Mouse (Mus musculus): ENCODE measurements around the gene Kcnj12.

The Kcnj12 gene

DNA sequence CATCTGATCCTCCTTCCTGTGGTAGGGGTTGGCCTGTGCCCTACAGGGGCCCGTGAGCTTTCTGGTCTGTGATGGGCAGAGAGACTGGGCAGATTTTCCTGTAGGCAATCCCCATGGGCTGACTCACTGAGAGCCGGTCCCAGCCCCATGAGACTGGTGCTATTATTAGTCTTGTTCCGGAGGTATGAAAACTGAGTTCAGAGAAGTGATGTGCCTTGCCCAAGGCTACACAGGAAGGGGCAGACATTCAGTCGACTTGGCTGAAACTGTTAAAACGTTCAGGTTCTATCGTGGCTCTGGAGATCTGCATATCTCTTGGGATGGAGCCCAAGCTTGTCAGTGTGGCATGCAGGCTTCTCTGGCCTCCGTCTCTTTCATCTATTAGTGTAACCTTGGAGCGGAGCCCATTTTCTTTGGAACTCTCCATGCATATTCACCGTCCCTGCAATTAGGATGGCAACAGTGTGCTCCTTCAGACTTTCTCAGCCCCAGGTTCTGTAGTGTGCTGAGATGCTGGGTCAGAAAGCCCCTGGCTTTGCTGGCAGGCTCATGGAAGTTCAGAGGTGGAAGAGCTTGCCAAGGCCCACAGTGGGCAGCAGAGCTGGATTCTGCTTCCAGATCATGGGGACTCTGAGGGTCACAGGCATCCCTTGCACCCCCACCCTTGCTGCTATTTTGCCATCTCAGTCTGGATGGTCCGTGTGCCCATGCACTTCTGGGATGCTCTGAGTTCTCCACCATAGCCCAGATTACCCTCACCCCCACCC lies 37.5 kb downstream of the Kcnj12 start:
- in situ Hi-C loops (cut with MboI, MseI), result loop anchor here (10.0 kb wide), 1 partner anchor 1495 kb away; no protein-coding TSS in a partner anchor

DNA sequence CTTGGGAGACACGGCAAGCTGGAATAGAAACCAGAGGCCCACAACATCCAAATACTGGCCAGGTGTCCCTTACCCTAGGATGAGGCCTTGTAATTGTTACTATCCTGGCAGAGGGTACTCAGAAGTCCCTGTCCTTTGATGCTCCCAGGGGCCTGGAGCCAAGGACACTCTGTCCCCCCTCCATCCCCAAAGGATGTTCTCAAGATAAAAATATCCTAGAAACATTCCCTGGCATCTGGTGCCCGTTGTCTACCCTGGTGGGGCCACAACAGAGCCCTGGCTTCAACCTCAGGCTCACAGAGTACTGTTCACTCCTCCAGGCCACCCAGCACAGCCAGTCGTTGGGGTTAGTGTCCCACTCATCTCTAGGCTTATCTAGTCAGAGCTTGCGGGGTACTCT lies 38.3 kb downstream of the Kcnj12 start:
- in situ Hi-C loops (cut with MboI, MseI), result no loop called here

DNA sequence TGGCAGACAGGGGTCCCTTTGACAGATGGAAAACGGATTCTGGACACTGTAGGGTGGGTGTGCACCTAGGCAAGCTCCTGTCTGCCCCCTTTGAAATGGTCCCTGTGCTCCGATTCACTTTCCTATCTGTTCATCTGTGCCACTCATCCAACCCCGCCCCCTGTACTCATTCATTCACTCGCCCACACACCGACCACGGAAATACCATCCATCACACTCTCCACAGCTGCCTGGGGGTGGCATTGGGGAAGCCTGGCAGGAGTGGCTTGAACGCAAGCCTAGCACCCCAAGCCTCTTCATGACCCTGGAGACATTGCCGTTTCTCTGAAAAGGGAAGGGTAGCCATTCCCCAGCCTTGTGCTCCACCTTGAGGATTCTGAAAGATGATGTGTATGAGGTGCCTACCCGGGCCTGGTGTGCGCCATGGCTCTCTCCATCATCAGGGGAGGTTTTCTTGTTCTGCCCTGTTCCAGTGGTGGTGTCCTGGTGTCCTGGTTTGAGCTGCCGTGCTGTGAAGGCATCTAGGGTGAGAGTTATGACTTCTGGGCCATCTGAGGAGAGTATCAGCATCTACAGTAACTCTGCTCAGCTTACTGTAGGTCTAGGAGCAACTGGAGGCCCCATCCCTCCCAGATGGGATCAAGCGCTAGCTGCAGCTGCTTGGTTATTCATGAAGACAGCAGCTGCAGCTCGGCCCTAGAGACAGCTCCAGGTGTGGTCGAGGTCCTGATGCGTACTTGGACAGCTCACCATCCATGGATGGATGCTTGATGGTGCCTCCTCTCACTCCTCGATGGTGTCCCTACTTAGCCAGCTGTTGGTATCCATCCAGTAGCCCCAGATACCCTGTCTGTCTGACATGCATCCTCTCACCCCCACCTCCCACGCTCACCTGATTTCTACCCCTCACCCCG lies 40.4 kb downstream of the Kcnj12 start:
- in situ Hi-C loops (cut with MboI, MseI), result no loop called here

DNA sequence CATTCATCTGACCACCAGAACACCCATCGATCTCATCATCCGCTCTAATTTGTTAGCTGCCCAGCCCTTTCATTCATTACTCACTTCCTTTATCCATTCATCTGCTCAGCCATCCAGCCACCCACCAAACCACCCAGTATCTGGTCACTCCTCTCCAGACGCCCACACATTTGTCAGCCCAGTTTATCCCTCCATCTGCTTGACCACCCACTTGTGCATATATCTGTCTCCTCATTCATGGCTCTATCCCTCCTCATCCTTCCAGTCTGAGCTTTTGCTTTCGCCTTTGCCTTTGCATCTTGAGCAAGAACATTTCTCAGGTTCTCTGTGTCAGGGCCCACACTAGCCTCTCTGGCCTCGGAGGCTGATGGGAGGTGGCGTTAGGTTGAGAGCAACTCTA lies 41.1 kb downstream of the Kcnj12 start:
- in situ Hi-C loops (cut with MboI, MseI), result no loop called here

DNA sequence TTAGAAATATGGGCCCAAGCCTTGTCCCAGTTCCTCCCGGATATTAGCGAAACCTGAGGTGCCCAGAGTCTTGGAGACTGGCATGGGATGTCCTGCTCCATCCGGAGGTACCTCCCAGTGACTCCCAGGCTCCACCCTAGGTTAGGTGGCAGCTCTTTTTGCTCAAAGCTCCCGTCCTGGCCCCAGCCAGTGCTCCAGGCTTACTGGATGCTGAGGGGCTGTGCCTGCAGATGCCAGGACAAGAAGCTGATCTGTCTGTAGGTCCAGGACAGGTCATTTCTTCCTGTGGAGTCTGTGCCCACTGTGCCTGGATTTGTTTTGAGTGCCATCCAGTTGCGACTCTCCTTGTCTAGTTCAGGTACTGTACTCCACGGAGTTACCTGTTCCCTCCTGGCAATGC lies 43.3 kb downstream of the Kcnj12 start:
- in situ Hi-C loops (cut with MboI, MseI), result no loop called here

DNA sequence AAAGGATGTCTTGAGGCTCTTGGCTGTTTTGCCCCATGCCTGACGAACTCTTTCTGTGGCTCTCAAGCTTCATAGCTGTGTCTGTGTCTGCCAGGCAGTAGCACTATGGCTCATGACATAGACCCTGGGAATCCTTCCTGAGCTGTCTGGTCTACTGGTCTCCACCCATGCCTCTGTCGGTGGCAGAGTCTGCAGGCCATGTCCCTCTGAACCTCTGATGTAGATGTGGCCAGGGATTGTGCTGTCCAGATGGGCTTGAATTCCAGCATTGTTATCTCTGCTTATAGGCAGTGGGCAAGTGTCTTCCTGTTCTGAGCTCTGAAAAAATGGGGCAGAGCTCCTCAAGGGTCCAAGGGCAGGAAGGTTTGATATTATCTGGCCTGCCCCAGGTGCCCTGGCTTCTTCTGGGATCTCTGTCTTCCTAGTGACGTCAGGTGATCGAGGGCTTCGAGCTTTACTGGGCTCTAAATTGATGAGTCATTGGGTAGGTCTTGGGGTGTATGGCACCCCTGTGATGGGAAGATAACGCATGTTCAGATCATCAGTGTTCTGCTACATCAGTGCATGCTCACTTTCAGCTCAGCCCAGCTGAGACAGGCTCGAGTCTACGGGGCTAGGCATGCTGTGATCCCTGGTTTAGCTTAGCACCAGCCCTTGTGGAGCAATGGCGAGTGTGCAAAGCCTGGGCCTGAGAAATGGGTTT lies 44.9 kb downstream of the Kcnj12 start:
- in situ Hi-C loops (cut with MboI, MseI), result no loop called here

DNA sequence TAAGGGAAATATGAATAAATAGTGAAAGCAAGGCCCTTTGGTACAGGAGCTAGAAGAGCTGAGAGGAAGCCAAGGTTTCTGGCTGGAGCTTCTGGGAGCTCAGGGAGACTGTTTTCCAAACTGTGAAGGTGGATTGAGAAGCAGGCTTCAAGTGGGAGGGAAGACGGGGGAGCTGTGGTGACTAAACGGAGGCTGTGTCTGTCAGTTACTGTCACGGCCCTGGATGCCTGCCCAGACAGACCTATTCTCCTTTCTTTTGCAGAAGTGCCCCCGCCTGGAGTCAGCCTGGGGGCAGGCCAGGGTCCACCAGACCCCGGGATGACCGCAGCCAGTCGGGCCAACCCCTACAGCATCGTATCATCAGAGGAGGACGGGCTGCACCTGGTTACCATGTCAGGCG lies 46.5 kb downstream of the Kcnj12 start:
- in situ Hi-C loops (cut with MboI, MseI), result no loop called here

DNA sequence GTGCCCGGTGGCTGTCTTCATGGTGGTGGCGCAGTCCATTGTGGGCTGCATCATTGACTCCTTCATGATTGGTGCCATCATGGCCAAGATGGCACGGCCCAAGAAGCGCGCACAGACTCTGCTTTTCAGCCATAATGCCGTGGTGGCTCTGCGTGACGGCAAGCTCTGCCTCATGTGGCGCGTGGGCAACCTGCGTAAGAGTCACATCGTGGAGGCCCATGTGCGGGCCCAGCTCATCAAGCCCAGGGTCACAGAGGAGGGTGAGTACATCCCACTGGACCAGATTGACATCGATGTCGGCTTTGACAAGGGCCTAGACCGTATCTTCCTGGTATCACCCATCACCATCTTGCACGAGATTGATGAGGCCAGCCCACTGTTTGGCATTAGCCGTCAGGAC lies 47.3 kb downstream of the Kcnj12 start:
- in situ Hi-C loops (cut with MboI, MseI), result no loop called here

DNA sequence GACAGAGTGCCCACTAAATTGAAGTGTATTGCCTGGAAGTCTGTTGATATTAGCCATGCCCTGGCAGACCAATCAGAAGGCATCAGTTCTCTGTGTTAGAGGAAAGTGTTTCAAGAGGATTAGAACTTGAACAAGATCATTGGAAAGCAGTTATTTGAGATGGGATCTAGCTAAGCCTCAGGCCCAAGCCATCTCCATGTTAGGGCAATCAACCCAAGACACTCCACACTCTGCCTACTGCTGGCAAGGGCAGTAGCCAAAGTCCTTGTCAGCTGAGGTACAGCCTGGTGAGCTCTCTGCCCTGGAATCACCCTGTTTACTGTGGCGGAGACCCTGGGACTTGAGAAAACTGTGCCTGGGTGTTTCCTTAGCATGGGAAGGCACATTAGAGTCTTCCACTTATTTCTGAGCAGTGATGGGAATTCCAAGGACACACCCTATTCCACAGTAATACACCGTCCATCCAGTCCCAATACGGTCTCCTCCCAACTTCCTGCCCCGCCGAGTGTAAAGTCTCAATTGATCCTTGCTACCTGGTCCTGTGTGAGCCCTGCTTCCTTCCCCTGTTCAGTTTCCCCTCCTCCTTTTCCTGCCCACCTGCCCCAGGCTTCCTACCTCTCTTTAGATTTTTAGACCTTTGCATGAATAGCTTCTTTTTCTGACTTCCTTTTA lies 52.4 kb downstream of the Kcnj12 start:
- in situ Hi-C loops (cut with MboI, MseI), result loop anchor here (5.0 kb wide), 1 partner anchor 87 kb away; no protein-coding TSS in a partner anchor

DNA sequence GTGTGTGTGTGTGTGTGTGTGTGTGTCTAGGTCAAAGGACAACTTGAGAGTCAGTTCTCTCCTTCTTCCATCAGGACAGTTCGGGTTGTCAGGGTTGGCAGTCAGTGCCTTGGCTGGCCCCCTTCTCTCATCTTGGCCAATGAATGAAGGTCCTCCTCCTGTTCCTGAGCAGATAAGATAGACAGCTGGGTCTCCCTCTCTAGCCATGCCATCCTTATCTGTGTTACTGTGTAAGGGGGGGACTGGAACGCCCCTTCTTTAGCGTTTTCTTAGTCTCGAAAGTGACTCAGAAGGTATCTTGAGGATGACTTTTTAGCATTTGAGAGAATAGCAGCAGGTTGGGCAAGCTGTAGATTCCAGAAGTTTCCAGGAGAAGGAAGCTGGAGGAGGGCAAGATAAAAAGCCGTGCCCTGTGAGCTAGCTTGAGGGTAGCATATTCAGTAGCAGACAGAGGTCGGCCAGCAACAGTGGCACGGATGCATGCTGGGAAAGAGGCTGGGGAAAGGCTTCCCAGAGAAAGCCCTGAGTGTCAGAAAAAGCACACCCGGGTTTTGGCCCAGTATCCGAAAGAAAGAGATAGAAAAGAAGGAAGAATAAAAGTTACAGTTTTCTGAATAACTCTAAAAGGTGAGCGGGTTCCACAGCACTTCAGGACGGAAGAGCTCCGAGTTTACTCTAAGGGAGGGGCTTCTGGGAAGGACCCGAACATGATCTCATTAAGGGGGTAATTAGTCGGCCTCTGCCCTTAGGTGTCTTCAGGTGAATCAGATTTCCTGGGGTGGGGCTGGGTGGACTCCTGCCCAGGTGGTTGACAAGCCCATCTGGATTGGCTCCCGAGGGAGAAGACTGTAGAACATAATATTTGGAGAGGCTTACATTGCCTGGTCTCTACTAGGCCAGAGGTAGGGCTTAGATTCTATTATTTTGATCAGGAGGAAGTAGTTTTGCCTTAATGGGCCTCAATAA lies 53.3 kb downstream of the Kcnj12 start:
- in situ Hi-C loops (cut with MboI, MseI), result loop anchor here (5.0 kb wide), 1 partner anchor 88 kb away; no protein-coding TSS in a partner anchor

DNA sequence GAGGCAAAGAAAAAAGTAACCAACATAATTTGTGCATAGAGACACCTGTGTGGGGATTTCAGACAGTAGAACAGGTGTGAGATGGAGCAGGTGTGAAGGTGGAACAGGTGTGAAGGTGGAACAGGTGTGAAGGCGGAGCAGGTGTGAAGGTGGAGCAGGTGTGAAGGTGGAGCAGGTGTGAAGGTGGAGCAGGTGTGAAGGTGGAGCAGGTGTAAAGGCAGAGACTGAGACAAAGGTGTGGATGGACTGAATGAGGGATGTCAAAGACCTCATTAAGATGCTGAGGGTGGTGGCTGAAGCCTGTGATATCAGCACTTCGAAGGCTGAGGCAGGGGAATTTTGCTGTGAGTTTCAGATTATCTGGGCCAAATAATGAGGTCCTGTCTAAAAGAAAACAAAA lies 59.3 kb downstream of the Kcnj12 start:
- in situ Hi-C loops (cut with MboI, MseI), result no loop called here

DNA sequence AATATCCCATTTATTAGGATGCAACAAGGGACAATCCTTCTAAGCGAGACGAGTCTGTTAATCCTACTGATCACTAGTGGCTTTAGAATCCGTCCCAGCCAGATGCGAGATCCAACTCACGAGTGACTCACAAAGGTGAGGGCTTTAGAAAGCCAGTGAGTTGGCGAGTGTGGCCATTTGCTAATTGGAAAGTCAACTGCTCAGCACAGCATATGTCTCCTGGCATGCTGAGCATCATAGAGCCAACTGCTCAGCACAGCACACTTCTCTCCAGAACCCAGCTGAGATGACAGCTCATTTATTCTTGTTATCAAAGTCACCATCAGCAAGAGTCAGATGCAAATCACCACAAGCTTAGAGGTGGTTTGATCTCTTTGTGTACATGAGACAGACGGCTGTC lies 67.8 kb downstream of the Kcnj12 start:
- in situ Hi-C loops (cut with MboI, MseI), result loop anchor here (10.0 kb wide), 1 partner anchor 165 kb away; no protein-coding TSS in a partner anchor

DNA sequence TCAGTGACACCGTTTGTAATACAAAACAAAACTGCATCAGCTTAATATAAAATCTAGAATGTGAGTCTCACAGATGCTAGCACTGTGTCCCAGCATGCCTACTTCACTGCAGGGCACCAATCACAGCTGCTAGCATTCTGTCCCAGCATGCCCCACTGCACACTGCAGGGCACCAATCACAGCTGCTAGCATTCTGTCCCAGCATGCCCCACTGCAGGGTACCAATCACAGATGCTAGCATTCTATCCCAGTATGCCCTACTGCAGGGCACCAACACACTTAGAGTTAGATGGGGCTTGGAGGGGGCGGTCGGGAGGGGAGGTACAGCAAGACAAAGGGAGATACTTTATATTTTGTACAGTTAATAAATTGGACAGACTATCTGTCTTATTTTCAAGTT lies 68.8 kb downstream of the Kcnj12 start:
- in situ Hi-C loops (cut with MboI, MseI), result loop anchor here (10.0 kb wide), 1 partner anchor 166 kb away; no protein-coding TSS in a partner anchor

DNA sequence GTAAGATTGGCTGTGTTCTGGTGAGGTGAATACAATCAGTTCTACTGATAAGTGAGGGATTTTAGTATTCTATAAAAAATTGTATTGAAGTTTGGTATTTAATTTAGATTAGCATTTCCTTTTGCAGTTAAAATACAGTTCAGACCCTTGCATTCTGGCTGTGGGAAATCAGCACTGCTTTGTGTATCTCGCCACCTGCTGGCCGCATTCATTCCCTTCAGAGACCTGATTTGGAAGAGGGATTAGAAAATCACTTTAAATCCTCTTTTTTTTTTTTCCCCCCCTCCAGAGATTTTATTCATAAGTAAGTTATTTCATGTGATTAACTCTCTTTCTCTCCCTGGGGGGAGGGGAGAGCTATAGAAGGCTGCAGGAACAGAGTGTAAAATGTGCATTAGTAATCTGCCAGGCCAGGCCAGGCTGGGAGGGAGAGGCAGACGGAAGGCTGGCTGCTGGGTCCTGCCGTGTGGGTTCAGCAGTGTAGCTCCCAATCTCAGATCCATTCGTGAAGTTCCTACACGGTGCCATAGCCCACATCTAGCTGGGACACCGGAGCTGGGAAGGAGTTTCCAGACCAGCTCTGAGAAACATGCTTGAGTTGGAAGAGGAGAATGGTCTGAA lies 69.4 kb downstream of the Kcnj12 start:
- in situ Hi-C loops (cut with MboI, MseI), result loop anchor here (10.0 kb wide), 1 partner anchor 167 kb away; no protein-coding TSS in a partner anchor

DNA sequence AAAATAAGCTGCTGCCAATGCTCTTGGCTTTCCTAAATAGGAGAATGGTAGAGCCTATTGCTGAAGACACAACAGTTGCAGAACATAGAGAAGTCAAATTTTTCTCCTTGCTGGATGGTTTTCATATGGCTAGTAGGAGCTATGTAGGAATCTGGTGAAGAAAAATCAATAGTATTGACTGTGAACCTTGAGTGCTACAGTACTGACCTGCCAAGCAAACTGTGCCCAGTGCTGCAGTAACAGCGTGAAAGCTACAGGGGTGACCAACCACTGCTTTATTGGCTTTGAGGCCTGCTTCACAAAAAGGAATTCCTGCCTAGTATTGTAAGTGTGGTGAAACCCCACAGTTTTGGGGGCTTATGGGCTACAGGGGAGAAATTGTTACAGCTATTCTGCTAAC lies 75.7 kb downstream of the Kcnj12 start:
- in situ Hi-C loops (cut with MboI, MseI), result loop anchor here (10.0 kb wide), 1 partner anchor 173 kb away; no protein-coding TSS in a partner anchor

DNA sequence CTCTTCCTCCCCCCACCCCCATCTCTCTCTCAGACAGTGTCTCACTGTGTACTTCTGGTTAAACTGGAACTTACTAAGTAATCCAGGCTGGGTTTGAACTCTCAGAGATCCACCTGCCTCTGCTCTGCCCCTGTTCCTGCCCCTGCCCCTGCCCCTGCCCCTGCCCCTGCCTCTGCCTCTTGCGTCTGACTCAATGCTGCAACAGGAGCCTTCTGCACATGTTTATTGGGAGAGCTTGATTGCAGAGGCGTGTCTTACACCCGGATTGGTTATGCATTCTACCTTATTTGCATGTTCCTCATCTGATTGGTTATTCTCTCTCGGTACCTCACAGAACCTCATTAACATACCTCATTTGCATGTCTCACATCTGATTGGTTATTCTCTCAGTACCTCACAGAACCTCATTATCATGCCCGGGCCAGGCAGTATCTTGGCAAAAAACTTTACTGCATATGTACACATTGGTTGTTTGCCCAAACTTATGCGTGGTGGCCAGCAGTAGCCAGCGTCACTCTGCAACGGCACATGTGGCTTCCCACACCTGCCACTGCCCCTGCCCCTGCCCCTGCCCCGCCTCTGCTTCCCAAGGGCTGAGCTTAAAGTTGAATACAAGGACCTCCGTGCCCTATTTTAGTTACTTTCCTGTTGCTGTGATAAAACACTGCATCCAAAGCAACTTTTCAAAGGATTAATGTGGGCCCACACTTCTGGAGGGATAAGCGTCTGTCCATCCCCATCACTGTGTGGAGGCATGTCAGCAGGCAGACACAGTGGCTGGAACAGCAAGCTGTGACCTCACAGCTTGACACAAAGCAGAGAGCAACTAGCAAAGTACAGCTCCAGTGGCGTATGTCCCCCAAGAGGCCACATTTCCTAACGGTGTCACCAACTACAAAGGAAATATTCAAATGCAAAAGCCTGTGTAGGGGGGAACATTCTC lies 80.3 kb downstream of the Kcnj12 start:
- in situ Hi-C loops (cut with MboI, MseI), result loop anchor here (25.0 kb wide), 1 partner anchor 990 kb away; the partner anchor contains the start of gene Rai1

DNA sequence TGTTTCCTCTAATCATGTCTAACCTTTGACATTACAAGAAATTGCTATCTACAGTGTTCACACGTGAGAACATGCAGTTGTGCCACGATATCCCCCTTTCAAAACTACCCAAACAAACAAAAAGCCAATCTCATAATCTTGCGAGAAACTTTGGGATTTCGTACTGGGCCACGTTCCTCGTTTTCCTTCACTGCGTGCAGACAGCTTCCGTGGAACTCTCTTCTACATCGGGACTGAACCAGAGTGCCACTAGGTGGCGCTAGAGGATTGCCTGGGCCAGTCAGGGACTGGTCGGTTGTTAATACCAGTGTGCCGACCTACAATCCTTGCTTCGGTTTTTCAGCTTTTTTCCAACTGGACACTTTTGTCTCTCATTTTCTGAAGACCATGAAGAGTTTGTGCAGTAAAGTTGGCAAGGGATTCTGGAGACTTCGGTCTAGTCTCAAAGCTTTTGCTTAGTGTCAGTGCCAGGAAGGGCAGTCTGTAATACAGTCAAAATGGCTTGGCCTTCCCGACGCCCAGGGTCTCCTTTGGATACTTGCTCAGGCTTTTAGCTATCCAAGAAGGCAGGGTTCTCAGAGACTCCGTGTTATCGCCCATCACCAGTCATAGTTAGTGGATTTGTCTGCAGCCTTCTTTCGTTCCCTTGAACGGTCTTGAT lies 82.0 kb downstream of the Kcnj12 start:
- in situ Hi-C loops (cut with MboI, MseI), result loop anchor here (25.0 kb wide), 1 partner anchor 992 kb away; the partner anchor contains the start of gene Rai1
